Mouse (Mus musculus): ENCODE data around the gene Glis1. TPM values are rescaled to one million over a fixed set of nuclear protein-coding genes. Genes with fewer than 3 reads are reported as not detected.
A peak's percentile ranks its signal among the peaks of the same experiment; 100 is the strongest.

Gene Glis1
- under 1 TPM; 0.38 to 0.53 TPM for total RNA-seq (2021)
- long read RNA-seq, experiment 1, partial matches to known transcripts = 0 of 1 reads
- long read RNA-seq, experiment 1, other reads (novel, unspliced or antisense) = 1 of 1 reads
- long read RNA-seq, experiment 2, partial matches to known transcripts = 1 of 1 reads
- long read RNA-seq, experiment 2, other reads (novel, unspliced or antisense) = 0 of 1 reads

- peak; percentile 66 for DNase-seq (ENCODE audit: low spot score)
Measured at GRCm38 (mm10) chr4:107434356-107435237, at the start of gene Glis1. Gene Glis1, plus strand, starts transcription at chr4:107434591.

GRCm38 (mm10) chr4:107387038-107387437 lies 47.4 kb upstream of the Glis1 start:
- DNase-seq (ENCODE audit: low spot score) = peak; percentile 19

DNA sequence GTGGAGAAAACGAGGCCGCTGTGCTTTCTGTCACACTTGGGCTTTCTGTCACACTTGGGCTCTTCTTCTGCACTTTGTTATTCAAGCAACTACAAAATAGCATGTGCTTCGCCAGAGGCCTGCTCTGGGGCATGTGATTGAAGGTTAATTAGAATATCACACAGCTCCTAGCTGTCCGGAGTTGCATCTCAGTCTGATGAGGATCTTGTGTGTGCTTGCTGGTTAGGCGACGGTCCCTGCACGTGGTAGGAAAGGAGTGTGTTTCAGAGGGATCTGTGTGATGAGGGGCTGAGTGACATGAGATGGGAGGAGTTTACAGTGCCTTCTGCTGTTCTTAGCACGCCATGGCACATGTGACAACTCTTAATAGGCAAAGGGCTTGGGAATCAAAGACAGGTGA lies 46.9 kb upstream of the Glis1 start:
- DNase-seq (ENCODE audit: low spot score) = no peak

DNA sequence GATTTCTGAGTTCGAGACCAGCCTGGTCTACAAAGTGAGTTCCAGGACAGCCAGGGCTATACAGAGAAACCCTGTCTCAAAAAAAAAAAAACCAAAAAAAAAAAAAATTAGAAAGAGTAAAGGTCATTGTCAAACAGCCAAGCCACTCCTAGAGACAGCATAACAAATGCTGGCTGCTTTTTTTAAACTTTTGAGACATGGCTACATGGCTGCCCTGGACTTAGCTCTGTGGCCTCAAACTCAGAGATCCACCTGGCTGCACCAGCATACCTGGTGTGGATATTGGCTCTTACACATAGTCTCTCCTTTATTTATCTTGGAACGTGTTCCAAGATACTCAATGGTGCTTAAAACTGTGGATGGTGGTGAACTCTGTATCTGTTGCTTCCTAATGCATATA lies 46.1 kb upstream of the Glis1 start:
- DNase-seq (ENCODE audit: low spot score) = no peak

- DNase-seq (ENCODE audit: low spot score) = no peak
Measured at GRCm38 (mm10) chr4:107389345-107389744, 45.0 kb upstream of the Glis1 start.

DNA sequence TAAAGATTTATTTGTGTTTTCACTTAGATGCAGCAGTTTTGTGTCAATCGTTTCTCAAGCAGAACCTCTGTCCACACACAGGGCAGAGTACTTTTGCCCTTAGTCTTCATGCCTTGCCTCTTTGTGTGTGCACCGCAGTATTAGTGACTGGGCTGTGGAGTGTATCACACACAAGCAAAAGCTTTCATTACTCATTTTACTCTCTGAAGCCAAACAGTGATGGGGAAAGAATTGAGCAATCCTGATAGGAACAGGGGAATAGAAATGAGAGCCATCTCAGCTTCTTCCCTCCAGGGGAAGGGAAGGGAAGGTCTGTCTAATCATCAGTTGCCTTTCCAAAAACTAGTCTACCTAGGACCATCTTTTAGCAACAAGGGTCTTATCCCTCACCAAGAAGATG lies 40.6 kb upstream of the Glis1 start:
- DNase-seq (ENCODE audit: low spot score) = no peak

GRCm38 (mm10) chr4:107420202-107420601 lies 14.2 kb upstream of the Glis1 start:
- no peak for DNase-seq (ENCODE audit: low spot score)

DNA sequence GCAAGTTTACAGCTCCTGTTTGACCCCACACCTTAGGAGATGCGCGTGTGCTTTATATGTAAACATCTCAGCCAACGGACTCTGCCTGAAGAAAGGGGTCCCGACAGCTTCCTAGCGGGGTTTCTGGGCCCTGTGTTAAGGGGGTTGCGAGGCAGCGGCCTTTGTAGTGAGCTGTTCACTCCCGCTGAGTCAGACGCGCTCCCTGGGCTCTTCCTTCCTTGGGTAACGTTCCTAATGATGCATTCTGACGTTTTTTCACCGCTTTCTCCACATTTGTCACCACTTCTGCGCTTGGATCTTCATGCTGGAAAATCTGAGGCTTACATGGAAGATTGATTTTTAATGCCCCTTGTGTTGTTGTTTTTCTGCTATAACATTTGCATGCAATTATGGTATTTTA lies 12.7 kb upstream of the Glis1 start:
- no peak for DNase-seq (ENCODE audit: low spot score)

- peak; percentile 46 for DNase-seq (ENCODE audit: low spot score)
Measured at GRCm38 (mm10) chr4:107422176-107422575, 12.2 kb upstream of the Glis1 start.

- no peak for DNase-seq (ENCODE audit: low spot score)
Measured at GRCm38 (mm10) chr4:107425616-107426015, 8.8 kb upstream of the Glis1 start.

- DNase-seq (ENCODE audit: low spot score) = peak; percentile 27
Measured at GRCm38 (mm10) chr4:107426631-107427030, 7.8 kb upstream of the Glis1 start.

GRCm38 (mm10) chr4:107432717-107433116 lies 1.7 kb upstream of the Glis1 start:
- DNase-seq (ENCODE audit: low spot score) = no peak

- no peak for DNase-seq (ENCODE audit: low spot score)
Measured at GRCm38 (mm10) chr4:107433998-107434355, 414 bp upstream of the Glis1 start.

DNA sequence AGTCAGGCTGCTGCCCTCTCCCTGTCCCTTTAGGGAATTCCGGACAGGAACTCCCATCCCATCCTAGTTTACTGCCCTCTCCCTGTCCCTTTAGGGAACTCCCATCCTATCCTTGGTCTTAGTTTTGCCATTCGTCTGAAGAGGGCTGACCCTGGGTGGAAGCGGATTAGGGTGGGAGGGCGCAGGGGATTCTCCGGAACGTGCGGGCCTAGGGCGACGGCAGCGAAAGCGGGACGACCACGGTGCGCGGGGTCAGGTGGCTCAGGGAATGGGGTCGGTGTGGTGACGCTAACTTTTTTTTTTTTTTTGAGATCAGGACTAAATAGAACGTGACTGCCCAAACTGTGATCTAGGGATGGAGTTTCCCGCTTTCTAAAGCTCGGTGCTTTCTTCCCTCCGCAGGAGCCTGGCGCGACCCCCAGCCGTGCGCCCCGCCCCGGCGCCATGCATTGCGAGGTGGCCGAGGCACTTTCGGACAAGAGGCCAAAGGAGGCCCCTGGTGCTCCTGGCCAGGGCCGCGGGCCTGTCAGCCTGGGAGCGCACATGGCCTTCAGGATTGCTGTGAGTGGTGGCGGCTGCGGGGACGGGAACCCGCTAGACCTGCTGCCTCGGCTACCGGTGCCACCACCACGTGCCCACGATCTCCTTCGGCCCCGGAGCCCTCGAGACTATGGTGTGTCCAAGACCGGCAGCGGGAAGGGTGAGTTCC lies 1.0 kb downstream of the Glis1 start:
- no peak for DNase-seq (ENCODE audit: low spot score)

GRCm38 (mm10) chr4:107436476-107436875 lies 2.1 kb downstream of the Glis1 start:
- DNase-seq (ENCODE audit: low spot score) = no peak

DNA sequence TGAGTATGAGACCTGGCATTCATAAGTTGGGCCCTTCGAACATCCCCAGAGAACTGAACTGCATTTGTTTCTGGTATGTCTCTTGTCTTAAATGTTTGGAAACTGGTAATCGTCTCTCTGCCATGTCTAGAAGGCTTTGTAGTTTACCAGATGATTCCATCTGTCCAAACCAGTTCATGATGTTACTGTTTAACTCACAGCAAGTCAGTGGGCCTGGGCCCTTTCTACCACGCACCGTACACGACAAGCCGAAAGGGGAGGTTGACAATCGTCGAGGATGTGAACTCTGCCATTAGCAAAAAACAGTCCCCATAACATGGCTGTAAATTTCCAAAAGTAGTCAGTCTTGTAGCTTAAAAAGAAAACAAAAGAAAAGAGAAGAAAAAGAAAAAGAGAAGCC lies 4.3 kb downstream of the Glis1 start:
- DNase-seq (ENCODE audit: low spot score) = no peak

DNA sequence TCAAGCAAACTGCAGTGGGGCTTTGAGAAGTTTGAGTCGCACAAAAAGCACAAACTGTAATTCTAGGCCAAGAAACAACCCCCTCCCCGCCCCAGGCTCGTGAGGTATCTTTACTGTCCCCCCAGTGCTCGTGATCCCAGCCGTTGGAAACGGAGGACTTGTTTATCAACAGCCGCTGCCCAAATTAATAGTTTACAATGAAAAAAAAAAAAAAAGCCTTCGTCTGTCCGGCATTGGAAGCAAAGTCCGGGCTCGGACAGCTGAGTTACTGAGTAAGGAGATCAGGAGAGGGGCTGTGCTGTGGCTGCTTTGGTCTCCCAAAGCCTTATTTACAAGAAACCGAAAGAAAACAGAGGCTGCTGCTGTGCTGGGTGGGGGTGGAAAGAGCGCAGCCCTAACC lies 5.9 kb downstream of the Glis1 start:
- DNase-seq (ENCODE audit: low spot score) = no peak

DNA sequence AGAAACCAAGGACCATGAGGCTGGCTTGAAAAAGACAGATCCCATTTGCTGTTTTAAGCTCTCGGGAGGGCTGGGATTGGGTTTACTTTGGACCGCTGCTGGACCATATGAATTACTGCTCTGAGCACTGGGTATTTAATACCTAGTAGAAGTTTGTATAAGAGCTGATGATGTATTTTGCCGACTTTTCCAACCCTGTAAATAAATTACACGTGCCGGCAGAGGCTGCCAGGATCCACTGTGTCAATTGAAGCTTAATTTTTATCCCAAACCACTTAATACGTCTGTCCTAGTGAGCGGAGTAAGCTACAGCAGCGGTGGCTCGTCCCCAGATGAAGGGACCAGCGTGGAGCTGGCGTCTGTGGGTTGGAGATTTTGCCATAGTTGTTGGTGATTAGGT lies 7.9 kb downstream of the Glis1 start:
- DNase-seq (ENCODE audit: low spot score) = no peak

DNA sequence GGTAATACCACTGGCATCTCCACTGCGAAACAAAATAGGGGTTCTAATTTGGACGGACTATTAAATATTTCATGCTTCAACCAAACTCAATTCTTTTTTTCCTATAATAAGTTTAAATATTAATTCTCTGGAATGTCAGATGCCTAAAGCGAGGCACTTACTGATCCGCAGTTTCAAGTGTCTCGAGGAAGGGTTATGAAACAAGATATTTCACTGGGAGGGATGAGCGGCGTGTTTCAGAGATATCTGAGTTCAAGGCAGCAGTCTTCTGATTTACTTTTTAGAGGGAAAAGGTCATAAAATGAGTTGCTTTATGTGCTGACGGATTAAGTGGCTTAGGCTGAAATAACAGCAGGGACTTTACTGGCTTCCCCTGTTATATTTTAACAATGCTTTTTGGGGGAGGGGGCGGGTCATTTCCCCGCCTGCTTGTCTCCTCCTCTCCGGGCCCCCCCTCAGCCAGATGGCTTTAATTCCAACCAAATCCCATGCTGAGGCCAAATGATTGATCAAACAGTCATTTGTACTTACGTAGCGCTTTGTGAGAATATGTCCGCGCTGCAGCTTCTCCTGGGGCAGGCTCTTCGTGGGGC lies 8.6 kb downstream of the Glis1 start:
- no peak for DNase-seq (ENCODE audit: low spot score)

DNA sequence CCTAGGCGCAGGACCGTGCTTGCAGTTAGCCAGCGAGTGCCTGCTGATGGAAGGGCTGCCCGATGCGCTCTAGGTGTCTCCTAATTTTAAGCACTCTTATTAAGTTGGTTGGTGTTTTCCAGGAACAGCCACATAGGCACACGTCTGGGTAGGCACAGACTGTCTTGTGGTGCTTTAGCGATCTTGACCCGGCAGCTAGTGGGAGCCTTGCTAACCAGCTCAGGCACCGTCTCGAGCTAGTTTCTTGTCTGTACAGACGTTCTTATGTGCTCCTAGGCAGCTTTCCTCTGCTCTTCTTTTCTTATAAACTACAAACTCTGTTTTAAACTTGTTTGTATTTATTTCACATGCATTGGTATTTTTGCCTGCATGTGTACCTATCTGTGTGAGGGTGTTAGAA lies 9.2 kb downstream of the Glis1 start:
- no peak for DNase-seq (ENCODE audit: low spot score)

DNA sequence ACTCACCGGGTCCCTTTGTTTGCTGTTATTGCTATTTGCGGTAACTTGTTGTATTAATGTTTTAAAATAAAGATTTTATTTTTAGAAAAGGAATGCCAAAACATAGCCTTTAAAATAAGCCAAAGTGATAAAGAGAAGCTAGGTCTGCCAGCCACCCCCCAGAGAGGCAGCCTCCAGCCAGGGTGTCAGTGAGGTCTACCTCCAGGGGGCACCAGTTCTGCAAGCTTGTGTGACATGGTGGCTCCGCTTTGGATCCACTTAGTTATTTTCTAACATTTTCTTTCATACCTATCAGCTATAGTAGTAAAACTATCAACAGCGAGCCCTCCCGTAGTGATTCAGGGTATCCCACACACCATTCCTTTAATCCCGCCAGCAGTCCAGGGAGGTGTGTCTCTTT lies 14.1 kb downstream of the Glis1 start:
- DNase-seq (ENCODE audit: low spot score) = no peak

DNA sequence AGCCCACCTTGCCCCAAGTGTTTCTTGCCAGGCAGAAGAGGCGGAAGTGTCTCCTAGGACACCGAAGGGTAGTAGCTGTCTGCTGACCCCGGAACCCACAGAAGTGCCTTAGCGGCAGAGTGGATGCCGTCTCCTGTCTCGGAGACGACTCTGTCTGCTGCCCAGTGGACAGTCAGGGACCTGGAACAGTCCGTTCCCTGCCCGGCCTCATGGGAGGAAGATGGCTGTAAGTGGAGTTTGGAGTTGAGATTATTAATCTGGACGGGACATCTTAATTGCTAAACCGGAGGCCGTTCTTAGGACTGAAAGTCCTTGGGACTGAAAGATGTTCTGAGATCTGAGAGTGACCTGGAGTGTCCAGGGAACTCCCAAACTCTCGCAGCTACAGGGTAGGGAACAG lies 15.1 kb downstream of the Glis1 start:
- DNase-seq (ENCODE audit: low spot score) = no peak
